Mouse (Mus musculus): ENCODE data around the gene Kctd18.

DNA sequence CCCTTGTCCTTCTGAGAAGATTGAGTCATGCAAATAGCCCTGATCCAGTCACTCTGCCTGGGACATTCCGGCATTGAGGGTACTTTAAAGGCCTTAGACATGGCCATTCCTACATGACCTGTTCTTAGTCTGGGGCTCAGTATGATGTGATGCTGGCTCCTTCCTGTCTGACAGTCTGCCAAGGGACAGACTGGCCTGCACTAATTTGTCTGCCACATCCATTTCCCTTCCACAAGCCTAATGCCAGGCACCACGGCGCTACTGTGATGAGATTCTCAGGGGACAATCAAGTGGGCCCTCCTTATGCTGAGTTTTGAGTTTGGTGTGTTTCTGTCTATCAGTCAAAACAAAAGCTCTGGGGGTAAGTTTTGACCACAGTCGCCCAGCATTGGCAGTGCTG lies 100.2 kb downstream of the Kctd18 start:
- TF ChIP-seq CTCF (IDR thresholded peaks at IDR 0.05; ENCODE audit: low read depth) (no peak), EP300 (IDR thresholded peaks at IDR 0.05; ENCODE audit: low read depth) (no peak)

Data from liver, embryonic 14.5 days (tissue).